Comparison of ENCODE assay signal across 11 mouse cellular contexts in genomic region chr7:37929738-37930137, GRCm38 (mm10).
DNase-seq lines count a peak whose midpoint lies in the region; ATAC-seq and TF ChIP-seq lines count a peak whose summit lies in the region.
"Had no signal": no experiment of that assay in that cellular context is flagged by ENCODE, and none has a peak within 500 bp of the region (broad histone marks: within the 10 kb centered on the region; RNA-seq: fewer than 3 reads in every experiment).

No protein-coding gene starts in this region.

- H3K27ac ChIP-seq in hindbrain, embryonic 10.5 days, result peak overlapping the region; percentile 72
- H3K27ac ChIP-seq in hindbrain, embryonic 11.5 days (ENCODE audit: low read depth, low read length), result no peak overlapping the region
- peak overlapping the region; percentile 37 for H3K27ac ChIP-seq in embryonic facial prominence, embryonic 10.5 days (replicated peaks)
- no peak overlapping the region for H3K27ac ChIP-seq in left cerebral cortex, adult 2 months
- no peak overlapping the region for H3K27ac ChIP-seq in lung, postnatal 0 days (ENCODE audit: low read length)

- no peaks in the 10 kb centered on the region for H3K9me3 ChIP-seq in hindbrain, embryonic 10.5 days
- no peaks in the 10 kb centered on the region for H3K9me3 ChIP-seq in hindbrain, embryonic 11.5 days (ENCODE audit: control insufficient read depth, low read length)
- H3K9me3 ChIP-seq in embryonic facial prominence, embryonic 10.5 days, result no peaks in the 10 kb centered on the region
- no peaks in the 10 kb centered on the region for H3K9me3 ChIP-seq in lung, postnatal 0 days (ENCODE audit: low read length)

- no peak for ATAC-seq in hindbrain, embryonic 11.5 days (ENCODE audit: low FRiP score)
- ATAC-seq in lung, postnatal 0 days, result no peak
- ATAC-seq: liver, postnatal 0 days had no signal

- H3K36me3 ChIP-seq in hindbrain, embryonic 10.5 days, result no peaks in the 10 kb centered on the region
- H3K36me3 ChIP-seq in hindbrain, embryonic 11.5 days (ENCODE audit: control insufficient read depth, insufficient read depth, low read length), result no peaks in the 10 kb centered on the region
- H3K36me3 ChIP-seq in embryonic facial prominence, embryonic 10.5 days (replicated peaks), result no peaks in the 10 kb centered on the region
- H3K36me3 ChIP-seq in lung, postnatal 0 days (ENCODE audit: insufficient read depth, low read length), result no peaks in the 10 kb centered on the region

- H3K4me3 ChIP-seq in hindbrain, embryonic 10.5 days, result no peak overlapping the region
- no peak overlapping the region for H3K4me3 ChIP-seq in hindbrain, embryonic 11.5 days (ENCODE audit: low read depth, low read length)
- H3K4me3 ChIP-seq in embryonic facial prominence, embryonic 10.5 days, result no peak overlapping the region
- H3K4me3 ChIP-seq in left cerebral cortex, adult 2 months, result no peak overlapping the region
- H3K4me3 ChIP-seq in lung, postnatal 0 days (ENCODE audit: low read depth, low read length), result no peak overlapping the region

- H3K4me2 ChIP-seq in hindbrain, embryonic 11.5 days (replicated peaks; ENCODE audit: low read depth, low read length), result no peak overlapping the region
- no peak overlapping the region for H3K4me2 ChIP-seq in lung, postnatal 0 days (replicated peaks; ENCODE audit: low read depth, low read length)

- TF ChIP-seq CTCF in left cerebral cortex, adult 2 months (IDR thresholded peaks at IDR 0.05), result no peak
- TF ChIP-seq CTCF in lung, postnatal 0 days (IDR thresholded peaks at IDR 0.05), result no peak

- peaks cover 48% of the 10 kb centered on the region for H3K4me1 ChIP-seq in hindbrain, embryonic 10.5 days (replicated peaks)
- H3K4me1 ChIP-seq in hindbrain, embryonic 11.5 days (replicated peaks; ENCODE audit: control insufficient read depth, insufficient read depth, low read length), result peaks cover 12% of the 10 kb centered on the region; the same call in 1 of the 2 replicates
- peaks cover 45% of the 10 kb centered on the region for H3K4me1 ChIP-seq in embryonic facial prominence, embryonic 10.5 days
- no peaks in the 10 kb centered on the region for H3K4me1 ChIP-seq in lung, postnatal 0 days (ENCODE audit: insufficient read depth, low read depth, low read length)

- H3K9ac ChIP-seq in hindbrain, embryonic 11.5 days (ENCODE audit: low read depth, low read length), result no peak overlapping the region
- no peak overlapping the region for H3K9ac ChIP-seq in lung, postnatal 0 days (replicated peaks; ENCODE audit: low read depth)
- H3K9ac ChIP-seq: liver, postnatal 0 days had no signal

- intact Hi-C loops in left cerebral cortex, adult 2 months (cut with DNase I), result loop anchor here (5.0 kb wide), 1 partner anchor 152 kb away; no protein-coding TSS in a partner anchor

- 72% methylated on average over 5 of the region's 5 CpGs for WGBS in hindbrain, embryonic 10.5 days
- 56% methylated on average over 5 of the region's 5 CpGs for WGBS in hindbrain, embryonic 11.5 days
- 68% methylated on average over 5 of the region's 5 CpGs for WGBS in embryonic facial prominence, embryonic 10.5 days
- 49% methylated on average over 5 of the region's 5 CpGs for WGBS in lung, postnatal 0 days

- no peak for DNase-seq in hindbrain, embryonic 10.5 days (ENCODE audit: low spot score)
- no peak for DNase-seq in hindbrain, embryonic 11.5 days (ENCODE audit: low spot score)
- DNase-seq in 3T3-L1 (ENCODE audit: low read depth, low spot score) (peak; percentile 2), liver (no peak)
- DNase-seq in embryonic facial prominence, embryonic 10.5 days (ENCODE audit: low spot score), result no peak
- DNase-seq in left cerebral cortex, adult 2 months (ENCODE audit: extremely low spot score in 1 of 2, low spot score in 2 of 2), result peak; percentile 40 to 45
- no peak for DNase-seq in kidney, adult 11 months
- DNase-seq in lung, postnatal 0 days (ENCODE audit: low spot score), result no peak
- DNase-seq: cerebellum, adult 11-12 months; kidney, adult 18-20 months; liver, postnatal 0 days had no signal

- no peak for TF ChIP-seq EP300 in lung, postnatal 0 days (IDR thresholded peaks at IDR 0.05)

- no peaks in the 10 kb centered on the region for H3K27me3 ChIP-seq in hindbrain, embryonic 10.5 days (ENCODE audit: insufficient read depth, poor library complexity, severe bottlenecking)
- no peaks in the 10 kb centered on the region for H3K27me3 ChIP-seq in hindbrain, embryonic 11.5 days (ENCODE audit: control insufficient read depth, insufficient read depth, low read length)
- no peaks in the 10 kb centered on the region for H3K27me3 ChIP-seq in embryonic facial prominence, embryonic 10.5 days (replicated peaks; ENCODE audit: low read depth, poor library complexity, severe bottlenecking)
- H3K27me3 ChIP-seq in lung, postnatal 0 days (replicated peaks; ENCODE audit: insufficient read depth, low read length), result no peaks in the 10 kb centered on the region

Comparison
In these comparisons a context has a peak if more than half of its experiments do, and no peak if none do; other contexts are left out.
1. H3K27ac ChIP-seq: peak in hindbrain, embryonic 10.5 days (single experiment) and embryonic facial prominence, embryonic 10.5 days (single experiment); none in hindbrain, embryonic 11.5 days (single experiment), left cerebral cortex, adult 2 months (single experiment) and lung, postnatal 0 days (single experiment).
2. DNase-seq: peak in 3T3-L1 (single experiment) and left cerebral cortex, adult 2 months (2 of 2); none in hindbrain, embryonic 10.5 days (single experiment), hindbrain, embryonic 11.5 days (single experiment), embryonic facial prominence, embryonic 10.5 days (single experiment), liver (single experiment), kidney, adult 11 months (single experiment) and lung, postnatal 0 days (single experiment).